Mouse (Mus musculus) small intestine, adult 2 months (tissue): Measurements from ENCODE around the gene Gm10974.

Experiments used
- CTCF ChIP-seq: fragments of 200-500 bp; IDR thresholded peaks from 2 replicates; pipeline ENCODE4 v1.5.1; 2012; ENCODE audit warnings: low read depth, mild to moderate bottlenecking, control low read depth, inconsistent platforms, low read length, moderate library complexity, mixed read lengths; ENCODE audit not compliant: insufficient replicate concordance, insufficient read length; ENCODE audit errors: extremely low read depth
- POLR2A ChIP-seq: fragments of 200-500 bp; IDR thresholded peaks from 2 replicates; pipeline ENCODE4 v1.6.1; 2012; ENCODE audit warnings: low read depth, mild to moderate bottlenecking, control low read depth, inconsistent platforms, low read length, moderate library complexity

GRCm38 (mm10) chr7:66327516-66327915, 38.2 kb upstream of the Gm10974 start:
- TF ChIP-seq CTCF = no peak
- no peak for TF ChIP-seq POLR2A
